Mouse (Mus musculus) hindbrain, embryonic 16.5 days (tissue): ENCODE data around the gene Slc25a16. TPM values are rescaled to one million over a fixed set of nuclear protein-coding genes. Genes with fewer than 3 reads are reported as not detected.

Experiments used
- ATAC-seq: fragments of 200-750 bp; cut with Nextera tagmentation; 2 replicates; pipeline ENCODE4 v1.8.0; 2017; ENCODE audit warnings: moderate TSS enrichment, moderate library complexity
- H3K27ac ChIP-seq: fragments of 300-500 bp; sonication (generic); 2 replicates; pipeline ENCODE4 v1.5.1; 2014; ENCODE audit warnings: low read depth, mild to moderate bottlenecking, control low read depth, low read length, moderate library complexity
- H3K27me3 ChIP-seq: fragments of 300-500 bp; sonication (generic); replicated peaks from 2 replicates; pipeline ENCODE4 v1.6.1; 2014; ENCODE audit warnings: low read length; ENCODE audit not compliant: control insufficient read depth, insufficient read depth
- H3K36me3 ChIP-seq: fragments of 300-500 bp; sonication (generic); 2 replicates; pipeline ENCODE4 v1.6.1; 2014; ENCODE audit warnings: mild to moderate bottlenecking, low read length, moderate library complexity, mixed read lengths; ENCODE audit not compliant: control insufficient read depth, insufficient read depth
- H3K4me1 ChIP-seq: fragments of 300-500 bp; sonication (generic); 2 replicates; pipeline ENCODE4 v1.6.1; 2014; ENCODE audit warnings: low read depth, low read length; ENCODE audit not compliant: control insufficient read depth, insufficient read depth
- H3K4me2 ChIP-seq: fragments of 300-500 bp; sonication (generic); 2 replicates; pipeline ENCODE4 v1.6.1; 2014; ENCODE audit warnings: mild to moderate bottlenecking, low read length, control low read depth, moderate library complexity
- H3K4me3 ChIP-seq: fragments of 300-500 bp; sonication (generic); 2 replicates; pipeline ENCODE4 v1.5.1; 2014; ENCODE audit warnings: mild to moderate bottlenecking, low read length, control low read depth, moderate library complexity
- H3K9ac ChIP-seq: fragments of 300-500 bp; sonication (generic); 2 replicates; pipeline ENCODE4 v1.6.1; 2014; ENCODE audit warnings: low read depth, mild to moderate bottlenecking, control low read depth, low read length, moderate library complexity
- H3K9me3 ChIP-seq: fragments of 300-500 bp; sonication (generic); 2 replicates; pipeline ENCODE4 v1.6.1; 2014; ENCODE audit warnings: mild to moderate bottlenecking, low read length, moderate library complexity; ENCODE audit not compliant: control insufficient read depth
- WGBS: fragments of 180-500 bp; shearing (Covaris S2); extraction: QIAGEN DNeasy Blood & Tissue Kit; methylation state at CpG from one replicate; pipeline ENCODE4 v1.1.7; 2014; 5-methylcytosine and 5-hydroxymethylcytosine counted together
- polyA plus RNA-seq: library from polyadenylated mRNA; unstranded; fragments of >200 nt; fragmentation: Nextera tagmentation; extraction: Ambion mirVana; gene quantifications from 2 replicates; pipeline ENCODE4 v1.2.1, GENCODE M21; 2015

Gene Slc25a16
- polyA plus RNA-seq, 1 experiment from 2014 or later: 15.6 TPM

GRCm38 (mm10) chr10:62885969-62886798 lies 34.2 kb upstream of the Slc25a16 start:
- peak overlapping the region; percentile 91 for H3K4me2 ChIP-seq
- peak; percentile 68 for ATAC-seq
- H3K36me3 ChIP-seq: no peaks in the 10 kb centered on the region
- peak overlapping the region; percentile 50 for H3K4me3 ChIP-seq
- peaks cover 7% of the 10 kb centered on the region; the same call in 1 of the 2 replicates for H3K27me3 ChIP-seq
- H3K4me1 ChIP-seq: peaks cover 14% of the 10 kb centered on the region
- under 1% methylated on average over 38 of the region's 38 CpGs for WGBS
- H3K9ac ChIP-seq: peak overlapping the region; percentile 15
- H3K9me3 ChIP-seq: no peaks in the 10 kb centered on the region
- H3K27ac ChIP-seq: no peak overlapping the region

DNA sequence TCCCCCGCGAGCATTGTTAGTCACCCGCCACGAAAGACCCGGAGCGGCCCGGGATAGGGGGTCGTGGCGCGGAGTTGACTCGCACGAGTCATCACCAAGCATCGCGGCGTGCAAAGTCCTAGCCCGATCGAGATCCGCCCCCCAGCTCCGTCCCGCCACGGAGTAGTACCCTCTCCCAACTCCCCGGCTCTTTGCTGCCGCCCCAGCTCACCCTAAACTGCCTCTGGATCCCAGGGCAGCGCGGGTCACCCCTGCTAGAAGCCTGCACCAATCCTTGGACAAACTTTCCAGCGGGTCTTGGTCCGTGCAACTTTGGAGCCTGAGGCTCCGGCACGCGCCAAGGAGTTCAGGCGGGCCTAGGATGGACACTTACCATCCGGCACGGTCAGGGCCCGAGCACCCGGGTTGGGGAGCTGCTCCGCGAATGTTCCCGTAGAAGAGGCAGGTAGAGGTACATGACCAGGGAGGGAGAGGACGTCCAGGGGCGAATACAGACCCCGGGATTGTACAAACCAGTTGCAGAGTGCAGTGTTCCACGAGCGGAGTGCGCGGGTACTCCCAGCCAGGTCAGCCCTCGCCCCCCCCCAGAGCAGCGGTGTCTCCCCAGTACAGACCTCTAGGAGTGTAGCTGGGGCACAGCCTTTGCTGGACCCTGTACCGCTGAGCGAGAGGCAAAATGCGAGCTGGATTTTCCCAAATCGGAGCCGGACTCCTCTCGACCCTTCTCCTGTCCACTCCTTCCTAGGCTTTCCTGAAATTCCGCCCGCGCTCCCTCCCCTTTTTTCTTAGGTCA lies 33.4 kb upstream of the Slc25a16 start:
- H3K4me3 ChIP-seq: peak overlapping the region; percentile 50
- H3K4me1 ChIP-seq: peaks cover 14% of the 10 kb centered on the region
- peaks cover 7% of the 10 kb centered on the region; the same call in 1 of the 2 replicates for H3K27me3 ChIP-seq
- peak overlapping the region; percentile 13; the same call in 1 of the 2 replicates for H3K27ac ChIP-seq
- no peaks in the 10 kb centered on the region for H3K36me3 ChIP-seq
- peak; percentile 86 for ATAC-seq
- peak overlapping the region; percentile 91 for H3K4me2 ChIP-seq
- H3K9ac ChIP-seq: peak overlapping the region; percentile 15
- WGBS: under 1% methylated on average over 55 of the region's 56 CpGs
- no peaks in the 10 kb centered on the region for H3K9me3 ChIP-seq

DNA sequence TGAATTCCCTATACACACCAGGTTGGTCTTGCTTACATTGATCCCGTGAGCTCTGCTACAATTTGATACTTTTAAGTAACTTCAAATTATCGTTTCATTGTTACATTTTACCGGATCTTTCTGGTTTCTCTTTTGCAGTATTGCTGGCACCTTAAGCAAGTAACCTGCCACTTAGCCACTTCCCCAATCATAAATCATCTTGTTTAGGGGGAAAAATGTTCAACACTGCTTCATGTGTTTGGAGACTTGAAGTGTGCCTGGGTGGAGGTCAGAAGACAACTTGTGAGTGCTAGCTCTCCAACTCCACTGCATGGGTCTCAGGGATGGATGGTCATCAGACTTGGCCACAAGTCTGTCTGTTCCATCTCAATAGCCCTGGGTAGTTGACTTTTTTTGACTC lies 29.4 kb upstream of the Slc25a16 start:
- H3K27ac ChIP-seq: no peak overlapping the region
- no peak for ATAC-seq
- no peaks in the 10 kb centered on the region for H3K9me3 ChIP-seq
- 0 out of 2 replicates have a peak, but pooled peaks cover 2% of the 10 kb centered on the region for H3K27me3 ChIP-seq
- whole genome bisulfite sequencing: 96% methylated on average over 3 of the region's 3 CpGs
- peaks cover 10% of the 10 kb centered on the region for H3K4me1 ChIP-seq
- H3K36me3 ChIP-seq: no peaks in the 10 kb centered on the region
- H3K4me2 ChIP-seq: no peak overlapping the region
- no peak overlapping the region for H3K9ac ChIP-seq
- H3K4me3 ChIP-seq: no peak overlapping the region

- H3K27ac ChIP-seq: no peak overlapping the region
- H3K27me3 ChIP-seq: no peaks in the 10 kb centered on the region
- H3K4me3 ChIP-seq: no peak overlapping the region
- H3K4me1 ChIP-seq: no peaks in the 10 kb centered on the region
- no peak overlapping the region for H3K4me2 ChIP-seq
- 25% methylated on average over 4 of the region's 4 CpGs for WGBS
- no peaks in the 10 kb centered on the region for H3K9me3 ChIP-seq
- ATAC-seq: no peak
- H3K36me3 ChIP-seq: no peaks in the 10 kb centered on the region
- no peak overlapping the region for H3K9ac ChIP-seq
Observed at GRCm38 (mm10) chr10:62892549-62893232, 27.7 kb upstream of the Slc25a16 start.

DNA sequence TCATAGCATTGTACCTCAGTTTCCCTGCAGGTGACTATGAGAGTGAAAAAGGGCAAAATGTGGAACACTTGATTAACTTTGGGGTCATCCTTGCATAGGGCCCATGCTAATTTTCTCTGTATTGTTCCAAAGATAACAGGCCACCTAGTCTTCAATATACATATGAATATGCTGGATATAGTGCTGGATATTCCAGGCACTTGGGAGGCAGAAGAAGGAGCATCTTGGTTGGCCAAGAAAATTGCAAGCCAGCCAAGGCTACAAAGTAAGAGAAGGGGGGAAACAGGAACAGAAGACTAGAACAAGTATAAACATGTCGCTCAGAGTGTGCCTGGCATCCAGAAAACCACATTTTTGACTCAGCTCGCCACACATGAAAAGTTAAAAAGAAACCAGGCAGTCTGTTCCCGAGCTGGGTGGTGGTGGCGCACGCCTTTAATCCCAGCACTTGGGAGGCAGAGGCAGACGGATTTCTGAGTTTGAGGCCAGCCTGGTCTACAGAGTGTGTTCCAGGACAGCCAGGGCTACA lies 27.0 kb upstream of the Slc25a16 start:
- H3K27me3 ChIP-seq: no peaks in the 10 kb centered on the region
- H3K4me2 ChIP-seq: no peak overlapping the region
- WGBS: 74% methylated on average over 6 of the region's 6 CpGs
- no peaks in the 10 kb centered on the region for H3K9me3 ChIP-seq
- no peak for ATAC-seq
- H3K4me3 ChIP-seq: no peak overlapping the region
- no peak overlapping the region for H3K27ac ChIP-seq
- no peaks in the 10 kb centered on the region for H3K36me3 ChIP-seq
- no peak overlapping the region for H3K9ac ChIP-seq
- H3K4me1 ChIP-seq: no peaks in the 10 kb centered on the region

- no peaks in the 10 kb centered on the region for H3K36me3 ChIP-seq
- H3K4me2 ChIP-seq: no peak overlapping the region
- no peaks in the 10 kb centered on the region for H3K27me3 ChIP-seq
- ATAC-seq: no peak
- no peak overlapping the region for H3K9ac ChIP-seq
- no peaks in the 10 kb centered on the region for H3K4me1 ChIP-seq
- WGBS: 87% methylated on average over 3 of the region's 3 CpGs
- H3K9me3 ChIP-seq: no peaks in the 10 kb centered on the region
- no peak overlapping the region for H3K4me3 ChIP-seq
- H3K27ac ChIP-seq: no peak overlapping the region
Observed at GRCm38 (mm10) chr10:62894447-62894846, 26.0 kb upstream of the Slc25a16 start.

DNA sequence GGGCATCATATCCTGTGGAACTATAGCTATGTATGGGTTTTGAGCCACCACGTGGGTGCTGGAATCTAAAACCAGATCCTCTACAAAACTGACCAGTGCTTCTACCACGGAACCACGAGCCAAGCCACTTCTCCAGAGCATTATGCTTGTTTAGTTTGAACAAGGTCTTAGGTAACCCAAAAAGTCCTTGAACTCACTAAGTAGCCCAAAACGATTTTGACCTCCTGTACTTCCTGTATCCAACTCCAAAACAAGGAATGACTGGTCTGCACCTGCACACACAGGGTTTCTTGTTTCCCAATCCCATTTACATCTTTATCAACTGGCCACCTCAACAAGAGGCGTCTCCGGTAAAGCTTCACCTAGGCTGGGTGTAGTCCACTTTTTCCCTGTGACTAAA lies 25.0 kb upstream of the Slc25a16 start:
- H3K9ac ChIP-seq: no peak overlapping the region
- no peaks in the 10 kb centered on the region for H3K36me3 ChIP-seq
- no peak overlapping the region for H3K27ac ChIP-seq
- H3K27me3 ChIP-seq: no peaks in the 10 kb centered on the region
- H3K9me3 ChIP-seq: no peaks in the 10 kb centered on the region
- H3K4me1 ChIP-seq: no peaks in the 10 kb centered on the region
- ATAC-seq: no peak
- WGBS: 80% methylated on average over 6 of the region's 6 CpGs
- no peak overlapping the region for H3K4me2 ChIP-seq
- no peak overlapping the region for H3K4me3 ChIP-seq

GRCm38 (mm10) chr10:62896035-62896434 lies 24.4 kb upstream of the Slc25a16 start:
- H3K36me3 ChIP-seq: no peaks in the 10 kb centered on the region
- H3K27ac ChIP-seq: no peak overlapping the region
- H3K4me3 ChIP-seq: no peak overlapping the region
- 77% methylated on average over 4 of the region's 4 CpGs for WGBS
- no peak overlapping the region for H3K4me2 ChIP-seq
- ATAC-seq: no peak
- H3K9me3 ChIP-seq: no peaks in the 10 kb centered on the region
- no peaks in the 10 kb centered on the region for H3K27me3 ChIP-seq
- H3K4me1 ChIP-seq: no peaks in the 10 kb centered on the region
- H3K9ac ChIP-seq: no peak overlapping the region
